Mouse (Mus musculus) stomach, embryonic 15.5 days (tissue): ENCODE data around the gene Rad9a. TPM values are rescaled to one million over a fixed set of nuclear protein-coding genes. Genes with fewer than 3 reads are reported as not detected.

Source experiments
- ATAC-seq: fragments of 200-750 bp; cut with Nextera tagmentation; 2 replicates; pipeline ENCODE4 v1.8.0; 2017; ENCODE audit warnings: low read depth, moderate number of reproducible peaks, moderate TSS enrichment; ENCODE audit not compliant: insufficient read depth, low FRiP score
- H3K27ac ChIP-seq: fragments of 300-500 bp; sonication (generic); 2 replicates; pipeline ENCODE4 v1.5.1; 2015; ENCODE audit warnings: mild to moderate bottlenecking, inconsistent platforms
- H3K27me3 ChIP-seq: fragments of 300-500 bp; sonication (generic); replicated peaks from 2 replicates; pipeline ENCODE4 v1.6.1; 2015; ENCODE audit warnings: inconsistent platforms
- H3K36me3 ChIP-seq: fragments of 300-500 bp; sonication (generic); 2 replicates; pipeline ENCODE4 v1.6.1; 2015; ENCODE audit warnings: inconsistent platforms
- H3K4me1 ChIP-seq: fragments of 300-500 bp; sonication (generic); 2 replicates; pipeline ENCODE4 v1.6.1; 2015; ENCODE audit warnings: inconsistent platforms
- H3K4me2 ChIP-seq: fragments of 300-500 bp; sonication (generic); 2 replicates; pipeline ENCODE4 v1.6.1; 2015; ENCODE audit warnings: mild to moderate bottlenecking, inconsistent platforms
- H3K4me3 ChIP-seq: fragments of 300-500 bp; sonication (generic); replicated peaks from 2 replicates; pipeline ENCODE4 v1.5.1; 2015; ENCODE audit warnings: inconsistent platforms
- H3K9ac ChIP-seq: fragments of 300-500 bp; sonication (generic); 2 replicates; pipeline ENCODE4 v1.6.1; 2015; ENCODE audit warnings: inconsistent platforms
- H3K9me3 ChIP-seq: fragments of 300-500 bp; sonication (generic); 2 replicates; pipeline ENCODE4 v1.6.1; 2016; ENCODE audit warnings: inconsistent platforms
- WGBS: fragments of 180-500 bp; shearing (Covaris S2); methylation state at CpG from one replicate; pipeline ENCODE4 v1.1.7; 2015; 5-methylcytosine and 5-hydroxymethylcytosine counted together
- polyA plus RNA-seq: library from polyadenylated mRNA; unstranded; fragments of >200 nt; fragmentation: Nextera tagmentation; extraction: Ambion mirVana; gene quantifications from 2 replicates; pipeline ENCODE4 v1.2.1, GENCODE M21; 2015

The Rad9a gene
- polyA plus RNA-seq, 1 experiment from 2014 or later = 25.4 TPM

DNA sequence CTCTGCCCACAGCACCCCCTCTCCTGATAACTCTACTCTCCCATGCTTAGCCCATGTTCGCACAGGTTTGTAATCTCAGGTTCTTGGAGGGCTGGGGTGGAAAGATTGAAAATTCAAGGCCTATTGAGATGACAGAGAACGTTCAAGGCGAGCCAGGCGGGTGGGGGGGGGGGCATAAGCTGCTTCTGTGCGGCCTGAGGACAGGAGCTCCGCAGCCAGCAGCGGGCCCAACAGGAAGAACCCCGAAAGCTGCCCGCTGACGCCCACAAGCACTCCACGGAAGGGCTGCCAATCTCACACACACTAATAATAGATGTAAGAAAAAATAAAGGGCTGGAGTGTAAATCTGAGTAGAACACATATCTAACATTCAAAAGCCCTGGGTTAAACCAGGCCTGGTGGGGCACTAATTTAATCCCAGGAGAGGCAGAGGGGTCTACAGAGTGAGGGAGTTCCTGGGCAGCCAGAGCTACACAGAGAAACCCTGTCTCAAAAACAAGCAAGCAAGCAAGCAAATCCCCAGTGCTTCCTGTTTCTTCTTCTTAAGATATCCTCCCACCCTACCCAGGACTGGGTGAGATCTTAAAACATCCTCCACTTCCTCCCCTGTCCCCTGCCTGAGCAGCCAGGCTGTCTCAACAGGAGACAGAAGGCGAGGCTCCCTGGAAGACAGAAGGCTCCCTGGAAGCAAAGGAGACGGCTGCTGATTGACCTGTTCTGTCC is 2.3 kb upstream of the Rad9a start:
- H3K27ac ChIP-seq = no peak overlapping the region

DNA sequence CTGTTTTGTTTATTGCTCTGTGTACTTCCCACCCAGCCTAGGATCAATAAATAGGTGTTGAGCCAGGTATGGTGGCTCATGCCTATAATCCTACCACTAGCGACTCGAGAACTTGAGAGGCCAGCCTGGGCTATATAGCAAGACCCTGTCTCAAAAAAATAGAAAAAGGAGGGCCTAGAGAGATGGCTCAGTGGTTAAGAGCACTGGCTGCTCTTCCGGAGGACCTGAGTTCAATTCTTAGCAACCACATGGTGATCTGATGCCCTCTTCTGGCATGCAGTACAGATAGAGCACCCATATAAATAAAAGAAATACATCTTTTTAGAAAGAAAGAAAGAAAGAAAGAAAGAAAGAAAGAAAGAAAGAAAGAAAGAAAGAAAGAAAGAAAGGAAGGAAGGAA is 1.7 kb upstream of the Rad9a start:
- Histone ChIP-seq H3K27ac (no peak overlapping the region), H3K4me2 (no peak overlapping the region), H3K9me3 (no peaks in the 10 kb centered on the region), H3K4me1 (peaks cover 16% of the 10 kb centered on the region; the same call in 1 of the 2 replicates), H3K9ac (no peak overlapping the region), H3K27me3 (no peaks in the 10 kb centered on the region), H3K4me3 (no peak overlapping the region), H3K36me3 (peaks cover 6% of the 10 kb centered on the region; the same call in 1 of the 2 replicates)
- 65% methylated on average over 3 of the region's 3 CpGs for WGBS
- ATAC-seq = no peak

More for the DNA sequence above, 2.3 kb upstream of the Rad9a start:
- Histone ChIP-seq H3K4me1 (peaks cover 16% of the 10 kb centered on the region; the same call in 1 of the 2 replicates), H3K4me2 (no peak overlapping the region), H3K36me3 (peaks cover 6% of the 10 kb centered on the region; the same call in 1 of the 2 replicates), H3K27me3 (no peaks in the 10 kb centered on the region), H3K9ac (0 out of 2 replicates have a peak overlapping the region, but pooled peaks have one; percentile 6), H3K4me3 (no peak overlapping the region), H3K9me3 (no peaks in the 10 kb centered on the region)
- no peak for ATAC-seq
- 69% methylated on average over 13 of the region's 13 CpGs for WGBS

DNA sequence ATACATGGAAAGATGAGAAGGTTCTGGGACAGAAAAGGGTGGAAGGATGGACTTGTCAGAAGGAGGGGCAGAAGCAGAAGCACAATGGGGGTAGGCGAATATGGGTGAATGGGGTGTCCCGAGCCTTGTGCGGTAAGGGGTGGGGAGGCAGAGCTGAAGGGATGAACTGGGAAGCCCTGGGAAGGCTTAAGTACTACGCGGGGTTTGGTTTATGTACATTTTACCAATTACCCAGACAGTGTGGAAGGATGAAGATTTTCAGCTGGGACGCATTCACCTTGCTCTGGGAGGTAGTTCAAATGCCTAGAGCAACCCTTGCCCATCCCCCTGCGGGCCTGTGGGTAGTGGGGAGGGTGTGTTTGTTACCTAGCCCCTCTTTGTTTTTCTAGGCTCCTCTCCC is 687 bp upstream of the Rad9a start:
- Histone ChIP-seq H3K9me3 (no peaks in the 10 kb centered on the region), H3K36me3 (peaks cover 14% of the 10 kb centered on the region), H3K9ac (peak overlapping the region; percentile 32; the same call in 1 of the 2 replicates), H3K4me3 (peak overlapping the region; percentile 71), H3K27ac (no peak overlapping the region), H3K4me1 (peaks cover 16% of the 10 kb centered on the region; the same call in 1 of the 2 replicates), H3K27me3 (no peaks in the 10 kb centered on the region), H3K4me2 (peak overlapping the region; percentile 87)
- WGBS = 31% methylated on average over 7 of the region's 7 CpGs
- no peak for ATAC-seq

DNA sequence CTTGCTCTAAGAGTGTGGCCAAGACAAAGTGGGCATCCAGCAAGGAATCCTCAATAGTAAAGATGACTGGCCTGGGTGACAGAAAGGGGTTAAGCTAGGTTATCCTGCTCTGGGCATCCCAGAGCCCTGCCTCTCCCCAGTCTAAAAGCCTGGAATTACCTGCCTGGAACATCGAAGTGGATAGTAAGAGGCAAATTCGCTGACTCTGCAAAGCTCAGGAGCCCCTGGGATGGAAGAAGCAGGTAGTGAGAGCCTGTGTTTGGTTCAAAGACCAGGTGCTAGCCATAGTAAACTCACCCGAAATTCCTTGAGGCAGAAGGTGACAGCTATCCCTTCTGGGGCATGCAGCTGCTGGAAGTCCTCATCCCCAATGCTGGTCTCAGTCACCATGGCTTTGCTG is 4.3 kb downstream of the Rad9a start:
- WGBS = 61% methylated on average over 3 of the region's 3 CpGs
- Histone ChIP-seq H3K27ac (no peak overlapping the region), H3K36me3 (peaks cover 48% of the 10 kb centered on the region)

DNA sequence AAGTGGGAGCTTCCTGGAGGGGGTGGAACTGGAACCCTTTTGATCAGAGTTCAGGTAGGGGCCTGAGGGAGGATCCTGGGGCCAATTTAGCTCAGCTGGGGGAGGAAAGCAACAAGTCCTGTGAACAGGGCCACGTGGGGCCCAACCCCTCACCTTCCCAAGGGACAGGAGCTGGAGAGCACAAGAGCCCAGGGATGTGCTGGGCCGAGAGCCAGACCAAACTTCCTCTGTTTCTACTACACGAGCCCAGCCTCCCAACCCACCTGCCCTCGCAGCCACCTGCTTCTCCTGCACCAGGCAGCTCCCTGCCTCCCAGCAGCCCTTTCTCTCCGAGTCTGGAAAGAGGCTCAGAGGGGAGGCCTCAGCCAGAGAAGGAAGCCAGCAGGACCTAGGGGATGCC is 4.9 kb downstream of the Rad9a start:
- ATAC-seq = no peak
- peaks cover 31% of the 10 kb centered on the region for H3K4me1 ChIP-seq
- H3K27me3 ChIP-seq = no peaks in the 10 kb centered on the region
- 32% methylated on average over 5 of the region's 5 CpGs for WGBS
- H3K9ac ChIP-seq = no peak overlapping the region
- no peak overlapping the region for H3K4me3 ChIP-seq
- H3K4me2 ChIP-seq = no peak overlapping the region
- 0 out of 2 replicates have a peak overlapping the region, but pooled peaks have one; percentile 16 for H3K27ac ChIP-seq
- H3K36me3 ChIP-seq = peaks cover 48% of the 10 kb centered on the region
- H3K9me3 ChIP-seq = no peaks in the 10 kb centered on the region

More for the DNA sequence above, 4.3 kb downstream of the Rad9a start:
- ATAC-seq = no peak
- no peak overlapping the region for H3K9ac ChIP-seq
- no peaks in the 10 kb centered on the region for H3K9me3 ChIP-seq
- no peaks in the 10 kb centered on the region for H3K27me3 ChIP-seq
- peaks cover 33% of the 10 kb centered on the region for H3K4me1 ChIP-seq
- no peak overlapping the region for H3K4me2 ChIP-seq
- H3K4me3 ChIP-seq = no peak overlapping the region

DNA sequence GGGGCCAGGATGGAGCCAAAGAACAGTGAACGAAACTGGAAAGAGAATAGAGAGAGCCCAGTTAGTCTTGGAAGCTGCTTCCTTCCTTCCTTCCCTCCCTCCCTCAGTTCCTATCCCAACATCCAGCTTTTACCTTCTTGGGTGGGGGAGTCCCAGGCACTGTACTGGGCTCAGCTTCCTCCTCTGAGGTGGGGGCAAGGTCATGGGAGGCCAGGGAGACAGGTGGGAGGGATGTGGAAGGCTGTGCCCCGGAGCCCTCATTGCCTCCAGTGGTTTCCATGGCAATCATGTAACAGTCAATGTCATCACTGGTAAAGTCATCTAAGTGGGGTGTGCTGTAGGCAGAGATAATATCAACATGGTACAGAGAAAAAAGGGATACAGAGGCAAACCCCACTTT is 5.4 kb downstream of the Rad9a start:
- Histone ChIP-seq H3K9ac (no peak overlapping the region), H3K36me3 (peaks cover 48% of the 10 kb centered on the region), H3K4me3 (no peak overlapping the region), H3K4me1 (peaks cover 30% of the 10 kb centered on the region), H3K4me2 (no peak overlapping the region), H3K27me3 (no peaks in the 10 kb centered on the region), H3K27ac (no peak overlapping the region), H3K9me3 (no peaks in the 10 kb centered on the region)
- WGBS = 62% methylated on average over 2 of the region's 2 CpGs
- no peak for ATAC-seq

DNA sequence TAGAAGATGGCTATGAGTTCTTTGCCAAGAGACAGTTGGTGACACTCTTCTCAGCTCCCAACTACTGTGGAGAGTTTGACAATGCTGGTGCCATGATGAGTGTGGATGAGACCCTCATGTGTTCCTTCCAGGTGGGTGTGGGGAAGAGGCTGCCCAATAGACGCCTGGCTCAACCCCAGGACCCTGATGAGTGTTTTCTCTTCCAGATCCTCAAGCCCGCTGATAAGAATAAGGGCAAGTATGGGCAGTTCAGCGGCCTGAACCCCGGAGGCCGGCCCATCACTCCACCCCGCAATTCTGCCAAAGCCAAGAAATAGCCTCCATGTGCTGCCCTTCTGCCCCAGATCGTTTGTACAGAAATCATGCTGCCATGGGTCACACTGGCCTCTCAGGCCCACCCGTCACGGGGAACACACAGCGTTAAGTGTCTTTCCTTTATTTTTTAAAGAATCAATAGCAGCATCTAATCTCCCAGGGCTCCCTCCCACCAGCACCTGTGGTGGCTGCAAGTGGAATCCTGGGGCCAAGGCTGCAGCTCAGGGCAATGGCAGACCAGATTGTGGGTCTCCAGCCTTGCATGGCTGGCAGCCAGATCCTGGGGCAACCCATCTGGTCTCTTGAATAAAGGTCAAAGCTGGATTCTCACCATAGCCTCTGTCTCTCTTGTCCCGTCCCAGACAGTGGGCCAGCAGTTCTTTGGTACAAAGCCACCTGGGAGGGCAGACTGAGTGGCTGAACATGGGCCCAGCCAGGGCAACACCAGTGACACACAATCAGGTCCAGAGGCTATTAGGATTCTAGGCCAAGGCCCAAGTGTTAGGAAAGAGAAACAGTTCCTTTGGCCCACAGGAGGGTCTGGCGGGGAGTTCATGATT is 6.4 kb downstream of the Rad9a start:
- H3K27me3 ChIP-seq = no peaks in the 10 kb centered on the region
- no peak overlapping the region for H3K4me3 ChIP-seq
- peaks cover 25% of the 10 kb centered on the region for H3K4me1 ChIP-seq
- H3K4me2 ChIP-seq = no peak overlapping the region
- H3K9me3 ChIP-seq = no peaks in the 10 kb centered on the region
- peaks cover 48% of the 10 kb centered on the region for H3K36me3 ChIP-seq
- no peak overlapping the region for H3K9ac ChIP-seq
- no peak for ATAC-seq
- 76% methylated on average over 12 of the region's 12 CpGs for WGBS
- H3K27ac ChIP-seq = no peak overlapping the region

DNA sequence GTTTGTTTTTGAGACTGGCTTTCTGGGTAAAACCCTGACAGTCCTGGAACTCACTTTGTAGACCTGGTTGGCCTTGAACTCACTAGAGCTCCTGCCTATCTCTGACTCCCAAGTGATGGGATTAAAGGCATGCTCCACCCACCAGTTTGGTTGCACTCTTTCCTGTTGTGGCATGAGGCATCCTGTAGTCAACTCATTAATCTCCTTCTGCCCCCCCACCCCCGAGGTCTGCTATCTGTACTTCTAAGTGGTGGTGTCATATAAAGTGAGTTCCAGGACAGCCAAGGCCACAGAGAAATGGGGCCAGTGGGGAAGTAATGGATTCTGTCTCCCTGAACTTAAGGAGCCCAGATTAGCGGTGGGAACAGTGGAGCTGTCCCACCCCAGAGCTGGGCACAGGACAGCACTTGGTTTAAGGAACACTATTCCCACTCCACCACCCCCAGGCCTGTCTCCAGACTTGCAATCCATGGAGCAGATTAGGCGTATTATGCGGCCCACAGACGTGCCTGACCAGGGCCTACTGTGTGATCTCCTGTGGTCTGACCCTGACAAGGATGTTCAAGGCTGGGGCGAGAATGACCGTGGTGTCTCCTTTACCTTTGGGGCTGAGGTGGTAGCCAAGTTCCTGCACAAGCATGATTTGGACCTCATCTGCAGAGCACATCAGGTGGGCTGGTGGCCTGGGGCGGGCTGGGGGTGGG is 7.3 kb downstream of the Rad9a start:
- Histone ChIP-seq H3K4me1 (peaks cover 25% of the 10 kb centered on the region), H3K4me3 (peak overlapping the region; percentile 93; the same call in 1 of the 2 replicates), H3K27ac (no peak overlapping the region), H3K27me3 (no peaks in the 10 kb centered on the region), H3K36me3 (peaks cover 45% of the 10 kb centered on the region), H3K4me2 (no peak overlapping the region; the same call in 1 of the 2 replicates), H3K9ac (no peak overlapping the region), H3K9me3 (no peaks in the 10 kb centered on the region)
- ATAC-seq = no peak
- 81% methylated on average over 8 of the region's 8 CpGs for WGBS

DNA sequence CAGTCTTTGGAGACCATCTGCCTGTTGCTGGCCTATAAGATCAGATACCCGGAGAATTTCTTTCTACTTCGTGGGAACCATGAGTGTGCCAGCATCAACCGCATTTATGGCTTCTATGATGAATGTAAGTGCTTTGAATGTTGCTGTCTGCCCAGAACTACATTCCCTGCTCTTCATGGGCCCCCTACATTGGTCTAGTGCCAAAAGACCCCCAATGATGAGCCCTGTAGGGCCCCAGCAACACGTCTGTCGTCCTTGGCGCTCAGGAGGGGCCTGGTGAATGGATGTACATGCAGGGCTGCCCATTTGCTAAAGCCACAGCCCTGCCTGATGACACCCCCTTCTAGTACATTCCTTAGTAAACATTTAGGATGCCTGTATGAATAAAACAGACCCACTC is 8.3 kb downstream of the Rad9a start:
- Histone ChIP-seq H3K4me2 (peak overlapping the region; percentile 88), H3K9ac (peak overlapping the region; percentile 99)
- 47% methylated on average over 6 of the region's 6 CpGs for WGBS

DNA sequence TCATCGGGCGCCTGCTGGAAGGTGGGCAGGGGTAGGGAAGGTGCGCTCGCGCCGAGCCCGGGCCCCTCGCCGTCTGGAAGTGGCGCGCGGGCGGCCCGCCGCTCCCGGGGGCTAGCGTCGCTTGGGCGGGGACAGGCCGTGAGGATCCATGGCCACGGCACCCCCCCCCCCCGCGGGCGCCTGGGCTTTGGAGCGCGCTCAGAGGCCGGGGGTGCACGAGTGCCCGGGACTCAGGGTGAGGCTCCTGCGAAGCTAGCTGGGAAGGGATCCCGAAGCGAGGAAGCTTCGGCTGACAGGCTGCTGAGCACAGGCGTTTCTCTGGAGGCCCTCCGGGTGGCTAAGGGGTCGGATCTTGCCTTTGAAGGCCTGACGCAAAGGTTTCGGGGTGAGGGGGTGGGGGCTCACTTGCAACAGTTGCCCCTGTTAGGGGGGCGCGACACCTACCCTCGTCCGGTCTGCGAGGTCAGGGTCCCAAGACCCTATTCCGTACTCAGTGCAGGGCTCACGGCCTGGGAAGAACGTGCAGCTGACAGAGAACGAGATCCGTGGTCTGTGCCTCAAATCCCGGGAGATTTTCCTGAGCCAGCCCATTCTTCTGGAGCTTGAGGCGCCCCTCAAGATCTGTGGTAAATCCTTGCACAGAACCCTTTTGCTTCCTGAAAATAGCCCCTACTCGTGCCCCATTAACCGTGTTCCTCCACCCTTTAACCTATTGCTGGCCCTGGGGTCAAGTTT is 9.0 kb downstream of the Rad9a start:
- Histone ChIP-seq H3K4me1 (peaks cover 25% of the 10 kb centered on the region), H3K4me3 (peak overlapping the region; percentile 93), H3K9ac (peak overlapping the region; percentile 99), H3K4me2 (peak overlapping the region; percentile 88), H3K27me3 (no peaks in the 10 kb centered on the region), H3K27ac (peak overlapping the region; percentile 96), H3K36me3 (peaks cover 36% of the 10 kb centered on the region), H3K9me3 (no peaks in the 10 kb centered on the region)
- 0% methylated on average over 41 of the region's 52 CpGs for WGBS
- ATAC-seq = no peak; the same call in 1 of the 2 replicates

More for the DNA sequence above, 8.3 kb downstream of the Rad9a start:
- ATAC-seq = no peak
- Histone ChIP-seq H3K9me3 (no peaks in the 10 kb centered on the region), H3K36me3 (peaks cover 41% of the 10 kb centered on the region), H3K27me3 (no peaks in the 10 kb centered on the region), H3K27ac (peak overlapping the region; percentile 96; the same call in 1 of the 2 replicates), H3K4me3 (peak overlapping the region; percentile 93), H3K4me1 (peaks cover 25% of the 10 kb centered on the region)
